Mouse (Mus musculus) layer of hippocampus, adult 9-10 months (tissue): ENCODE measurements around the gene Chl1.

Source experiments
- DNase-seq: peaks from one replicate; pipeline ENCODE4 v3.0.0; 2022; ENCODE audit warnings: low spot score

Gene Chl1

GRCm38 (mm10) chr6:103665206-103665605 lies 154.8 kb downstream of the Chl1 start:
- DNase-seq: no peak

DNA sequence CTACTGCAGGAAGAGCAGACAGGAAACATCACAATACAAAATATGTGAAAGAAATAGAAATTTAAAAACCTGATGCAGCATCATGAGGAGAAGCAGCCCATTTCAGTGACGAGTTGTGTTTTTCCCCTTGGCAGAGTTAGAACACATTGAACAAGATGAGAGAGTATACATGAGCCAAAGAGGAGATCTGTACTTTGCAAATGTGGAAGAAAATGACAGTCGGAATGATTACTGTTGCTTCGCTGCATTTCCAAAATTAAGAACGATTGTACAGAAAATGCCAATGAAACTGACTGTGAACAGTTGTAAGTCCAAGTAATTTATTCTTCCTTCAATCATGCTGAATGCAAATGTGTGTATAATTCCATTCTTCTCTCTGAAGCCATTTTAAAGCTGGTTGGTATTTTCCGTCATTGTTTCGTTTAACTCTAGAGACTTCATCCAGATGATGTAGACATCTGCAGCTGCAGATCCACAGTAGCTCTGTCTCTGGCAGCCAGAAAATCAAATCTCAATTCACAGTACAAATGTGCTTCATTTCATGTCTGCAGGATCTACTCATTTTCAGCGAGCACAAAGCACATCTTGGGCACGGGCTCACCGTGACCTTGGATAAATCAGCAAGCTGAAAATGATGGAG lies 155.4 kb downstream of the Chl1 start:
- peak; percentile 22 for DNase-seq

GRCm38 (mm10) chr6:103673111-103673510 lies 162.7 kb downstream of the Chl1 start:
- no peak for DNase-seq

- DNase-seq: no peak
These were observed 163.9 kb downstream of the Chl1 start for GRCm38 (mm10) chr6:103674332-103674731.

DNA sequence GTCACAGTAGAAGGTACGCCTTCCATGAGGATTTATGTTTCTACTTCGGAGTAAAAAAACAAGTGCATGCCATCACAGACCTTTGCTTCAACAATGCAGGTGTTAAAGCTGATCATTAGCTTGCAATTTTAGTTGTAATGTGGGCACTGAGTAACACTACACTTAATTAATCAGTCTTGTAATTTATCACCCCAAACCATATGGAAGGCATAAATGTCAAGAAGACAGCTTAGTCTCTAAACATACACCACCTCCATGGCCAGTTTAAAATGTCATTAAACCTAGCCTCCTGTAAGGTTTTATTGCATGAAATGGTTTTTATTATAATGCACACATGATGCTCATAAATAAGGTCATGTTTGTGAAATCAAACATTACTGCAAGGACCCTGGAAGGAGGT lies 164.8 kb downstream of the Chl1 start:
- no peak for DNase-seq

DNA sequence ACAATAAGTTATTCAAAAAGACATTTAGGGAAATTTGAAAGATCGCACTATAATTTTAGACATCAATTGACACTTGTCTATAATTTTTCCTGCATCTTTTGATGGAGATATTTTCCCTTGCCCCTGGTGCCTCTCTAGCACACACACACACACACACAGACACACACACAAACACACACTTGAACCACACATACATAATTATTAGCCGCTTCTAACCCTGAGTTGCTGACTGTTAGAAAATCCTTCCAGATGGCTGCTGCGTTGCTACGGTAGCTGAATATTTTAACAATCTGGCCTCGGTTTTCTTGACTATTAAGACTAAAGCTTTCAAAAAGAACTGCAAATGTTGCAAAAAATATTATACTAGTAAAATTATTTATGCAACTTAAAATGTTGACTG lies 166.3 kb downstream of the Chl1 start:
- DNase-seq: peak; percentile 62

DNA sequence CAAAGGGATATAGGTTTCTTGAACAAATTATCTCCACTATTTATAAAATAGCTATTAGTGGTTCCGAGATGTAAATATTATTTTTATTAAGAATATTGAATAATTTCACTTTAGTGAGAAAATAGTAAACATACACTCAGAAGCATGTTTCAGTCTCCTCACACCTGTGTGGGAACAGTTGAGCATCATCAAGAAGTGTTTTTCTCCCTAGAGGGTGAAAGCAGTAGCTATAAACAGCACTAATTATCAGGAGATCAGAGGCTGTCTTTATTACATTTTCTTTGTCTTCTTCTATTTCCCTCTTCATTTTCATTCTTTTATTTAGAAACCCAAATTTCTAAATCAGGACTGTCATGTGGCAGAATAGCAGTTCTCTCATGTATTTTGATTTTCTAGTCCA lies 166.7 kb downstream of the Chl1 start:
- no peak for DNase-seq

GRCm38 (mm10) chr6:103682854-103683574 lies 172.6 kb downstream of the Chl1 start:
- peak; percentile 82 for DNase-seq

- DNase-seq: no peak
These were observed 182.1 kb downstream of the Chl1 start for GRCm38 (mm10) chr6:103692511-103692910.

DNA sequence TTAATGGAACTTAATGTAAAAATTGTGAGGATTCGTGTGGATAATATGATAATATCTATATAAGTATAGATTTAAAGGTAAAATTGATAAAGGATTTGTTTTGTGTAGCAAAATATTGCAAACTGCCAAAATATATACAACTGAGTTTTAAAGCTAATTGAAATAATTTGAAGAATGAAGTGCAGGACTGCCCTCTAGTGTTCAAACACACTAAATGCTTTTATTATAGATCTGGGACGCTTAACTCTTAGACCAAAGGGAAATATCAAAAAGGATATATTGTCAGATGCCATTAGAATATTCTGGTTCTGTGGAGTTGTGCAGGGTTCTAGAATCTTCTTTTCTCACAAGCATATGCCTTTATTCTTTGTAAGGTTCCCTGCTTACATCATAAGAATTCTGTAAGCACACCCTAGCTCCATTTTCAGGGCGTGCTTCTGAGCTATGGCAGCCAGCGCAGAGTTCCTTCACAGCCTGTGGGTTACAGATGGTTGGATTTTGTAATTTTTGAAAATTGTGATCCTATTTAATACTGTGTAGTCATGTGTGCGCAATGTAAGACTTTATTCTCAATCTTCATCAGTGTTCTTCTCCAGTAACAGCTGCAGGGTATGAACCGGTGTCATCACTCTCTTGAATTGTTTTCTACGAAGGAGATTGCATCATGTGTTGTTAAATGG lies 187.1 kb downstream of the Chl1 start:
- no peak for DNase-seq

- DNase-seq: no peak
These were observed 189.1 kb downstream of the Chl1 start for GRCm38 (mm10) chr6:103699482-103699881.

DNA sequence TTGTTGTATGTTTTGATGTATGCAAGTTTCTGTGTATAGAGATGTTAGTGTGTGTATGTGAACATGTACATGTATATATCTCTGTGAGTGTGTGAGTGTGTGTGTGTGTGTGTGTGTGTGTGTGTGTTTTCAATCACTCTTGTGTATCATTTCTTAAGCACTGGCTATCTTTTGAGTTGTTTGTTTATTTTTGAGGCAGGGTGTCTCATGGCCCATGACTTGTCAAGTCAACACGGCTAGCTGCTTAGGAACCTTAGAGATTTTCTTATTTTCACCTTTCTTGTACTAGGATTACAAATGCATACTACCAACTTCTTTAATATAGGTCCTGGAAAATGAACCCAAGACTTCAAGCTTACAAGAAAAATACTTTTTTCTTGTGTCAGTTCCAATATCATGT lies 189.5 kb downstream of the Chl1 start:
- DNase-seq: no peak

DNA sequence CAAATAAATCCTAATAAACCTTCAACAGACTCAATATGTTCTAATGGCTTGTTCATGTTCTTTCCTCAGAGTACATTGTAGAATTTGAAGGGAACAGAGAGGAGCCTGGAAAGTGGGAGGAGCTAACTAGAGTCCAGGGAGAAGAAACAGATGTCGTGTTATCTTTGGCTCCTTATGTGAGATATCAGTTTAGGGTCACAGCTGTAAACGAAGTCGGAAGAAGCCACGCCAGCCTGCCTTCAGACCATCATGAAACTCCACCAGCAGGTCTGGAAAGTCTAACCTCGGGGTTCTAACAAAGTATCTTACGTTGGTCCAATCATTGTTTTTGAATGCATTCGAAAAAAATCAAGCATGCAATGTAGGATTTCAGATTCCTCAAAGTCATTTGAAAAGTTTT lies 189.9 kb downstream of the Chl1 start:
- DNase-seq: no peak

- DNase-seq: no peak
These were observed 196.0 kb downstream of the Chl1 start for GRCm38 (mm10) chr6:103706366-103706765.

DNA sequence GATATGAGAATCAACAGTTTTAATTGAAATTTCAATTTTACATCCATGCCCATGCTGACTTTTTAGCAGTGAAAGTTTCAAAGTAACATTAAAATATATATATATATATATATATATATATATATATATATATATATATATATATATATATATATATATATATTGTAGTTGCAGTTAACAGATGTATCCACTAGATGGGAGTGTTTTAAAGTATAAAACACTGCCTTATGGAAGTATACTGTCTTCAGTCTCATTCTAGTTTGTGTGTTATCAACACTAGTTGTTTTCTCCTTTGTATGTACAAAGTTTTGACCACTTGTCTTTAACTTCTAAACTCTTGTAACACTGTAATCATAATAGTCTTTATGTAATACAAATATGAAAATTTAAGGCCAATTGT lies 228.9 kb downstream of the Chl1 start:
- DNase-seq: no peak

- DNase-seq: no peak
These were observed 232.4 kb downstream of the Chl1 start for GRCm38 (mm10) chr6:103742784-103743183.

- no peak for DNase-seq
These were observed 235.7 kb downstream of the Chl1 start for GRCm38 (mm10) chr6:103746103-103746502.

DNA sequence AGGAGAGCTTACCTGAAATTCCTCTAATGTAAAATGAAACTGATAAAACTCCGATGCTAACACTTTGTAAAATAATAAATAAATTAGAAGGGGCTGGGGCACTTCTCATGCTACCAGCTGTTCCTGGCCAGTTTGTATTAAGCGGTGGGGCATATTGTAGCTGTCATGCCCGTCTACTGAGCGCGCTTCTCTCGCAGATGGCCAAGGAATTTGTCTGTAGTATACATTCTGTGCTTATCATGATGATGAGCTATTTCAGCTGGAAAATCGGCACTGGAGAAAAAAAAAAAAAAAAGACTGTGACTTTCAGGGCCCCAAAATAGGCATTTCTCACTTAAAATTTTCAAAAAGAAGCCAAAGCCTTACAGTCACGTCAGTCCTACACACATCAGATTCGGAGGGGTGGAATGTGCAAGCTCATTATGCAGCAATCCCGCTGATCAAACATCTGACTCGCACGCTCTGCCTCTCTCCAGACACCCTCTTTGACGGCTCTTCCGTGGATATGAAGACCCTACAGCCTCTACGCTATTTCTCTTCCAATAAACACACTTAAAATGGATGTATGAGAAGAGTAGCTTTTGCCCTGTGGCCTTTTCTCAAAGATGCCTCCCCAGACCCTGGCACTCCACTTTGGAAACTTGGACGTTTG lies 238.9 kb downstream of the Chl1 start:
- DNase-seq: no peak

DNA sequence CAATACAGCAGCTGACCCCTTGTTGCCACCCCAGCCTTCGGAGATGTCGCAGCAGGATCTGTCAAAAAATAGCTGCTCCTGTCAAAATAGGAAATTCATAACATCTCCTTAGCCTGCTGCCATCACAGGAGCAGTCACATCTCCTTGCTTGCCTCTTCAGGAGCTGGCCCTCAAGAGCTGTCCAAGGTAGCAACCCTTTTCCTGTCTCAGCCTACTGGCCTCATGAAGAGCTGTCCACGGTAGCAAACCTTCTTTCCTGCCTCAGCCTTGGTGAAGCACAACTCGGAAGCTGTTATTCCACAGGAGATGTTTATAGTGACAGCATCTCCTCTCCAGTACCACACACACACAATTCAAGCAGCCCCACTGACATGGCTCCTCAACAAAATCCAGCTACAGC lies 243.5 kb downstream of the Chl1 start:
- no peak for DNase-seq

GRCm38 (mm10) chr6:103766830-103767229 lies 256.4 kb downstream of the Chl1 start:
- DNase-seq: no peak

DNA sequence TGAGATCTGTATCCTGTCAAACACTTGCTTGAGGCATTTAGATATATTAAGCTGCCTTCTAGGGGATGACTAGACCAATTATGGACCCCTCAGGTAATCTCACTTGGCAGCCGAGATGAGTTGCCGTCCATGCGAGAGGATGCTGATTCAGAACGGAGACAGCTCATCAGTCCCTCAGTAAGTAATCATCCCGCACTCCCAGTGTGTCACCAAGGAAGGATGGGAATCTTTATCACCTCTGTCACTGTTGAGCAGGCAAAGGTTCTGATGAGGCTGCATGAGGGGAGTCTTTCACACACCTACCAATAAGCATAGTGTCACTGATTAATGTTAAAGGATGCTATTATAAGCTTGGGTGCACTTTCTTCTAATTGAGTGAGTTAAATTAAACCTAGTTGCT lies 270.7 kb downstream of the Chl1 start:
- DNase-seq: no peak

DNA sequence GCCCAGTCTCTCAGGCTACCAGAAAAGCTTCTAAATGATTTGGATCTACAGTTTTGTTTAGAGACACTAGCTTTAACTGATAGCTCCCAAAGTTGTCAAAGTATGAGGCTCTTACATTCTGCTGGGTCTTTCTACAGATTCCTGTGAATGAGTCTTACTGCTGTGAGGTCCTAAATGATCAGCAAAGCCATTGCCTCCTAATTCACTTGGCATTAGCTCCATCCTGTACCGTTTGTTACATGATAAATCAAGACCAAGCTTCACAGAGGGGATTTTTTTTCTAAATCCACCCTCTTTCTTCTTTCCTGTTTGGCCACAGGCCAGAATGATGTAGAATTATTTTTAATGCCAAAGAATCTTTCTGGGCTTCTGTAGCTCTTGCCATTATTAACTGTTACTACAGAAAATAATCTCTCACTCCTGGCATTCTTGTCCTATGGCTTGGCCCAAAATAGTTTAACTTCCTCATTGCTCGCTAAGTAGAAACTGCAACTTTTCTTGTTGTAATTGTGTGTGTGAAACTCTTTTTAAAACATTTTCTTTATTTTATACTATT lies 280.8 kb downstream of the Chl1 start:
- no peak for DNase-seq

DNA sequence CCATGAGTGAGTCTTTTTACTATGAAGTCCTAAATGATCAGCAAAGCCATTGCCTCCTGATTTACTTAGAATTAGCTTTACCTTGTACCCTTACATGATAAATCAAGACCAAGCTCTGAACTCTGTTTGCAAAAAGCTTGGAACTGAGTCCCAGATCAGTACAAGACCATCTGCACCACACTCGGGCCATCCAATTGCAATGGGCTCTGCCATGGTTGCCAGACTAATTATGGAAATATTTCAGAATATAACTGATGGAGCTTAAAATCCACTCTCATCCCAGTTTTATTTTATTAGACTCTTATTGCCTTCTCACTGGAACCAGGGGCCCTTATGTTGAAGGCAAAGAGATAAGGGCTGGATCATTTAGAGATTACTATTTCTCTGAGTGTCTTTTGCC lies 284.9 kb downstream of the Chl1 start:
- no peak for DNase-seq
